Mouse (Mus musculus): ENCODE measurements around the gene Rep15. TPM values are rescaled to one million over a fixed set of nuclear protein-coding genes. Genes with fewer than 3 reads are reported as not detected.

Gene Rep15
- total RNA-seq (2015) (0.09 and 0.11 TPM in 2 replicates), total RNA-seq (2017) (not detected in 2 replicates)

- no peak for ATAC-seq (ENCODE audit: poor library complexity, severe bottlenecking)
Observed at GRCm38 (mm10) chr6:147032303-147032925, at the start of gene Rep15. TSS of gene Rep15 (plus strand) at chr6:147032584.

DNA sequence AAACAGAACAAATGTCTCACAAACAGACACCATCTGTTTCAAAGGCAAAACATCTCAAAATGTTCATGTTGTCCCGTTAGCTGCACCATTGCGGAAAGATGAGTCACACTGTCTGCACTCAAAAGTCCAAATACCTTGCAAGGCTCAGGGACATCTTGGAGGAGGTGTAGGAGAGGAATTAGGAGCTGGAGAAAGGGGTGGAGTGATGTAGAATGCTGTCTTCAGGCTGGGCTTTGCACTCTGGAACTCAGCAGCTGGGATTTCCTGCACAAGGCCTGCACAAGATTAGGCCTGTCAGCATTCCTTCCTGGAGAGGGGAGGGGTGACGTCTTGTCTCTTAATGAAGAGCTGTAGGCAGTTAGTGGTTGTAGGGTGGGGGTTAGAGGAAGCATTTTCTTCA, 47.8 kb upstream of the Rep15 start:
- no peak for ATAC-seq (ENCODE audit: poor library complexity, severe bottlenecking)

DNA sequence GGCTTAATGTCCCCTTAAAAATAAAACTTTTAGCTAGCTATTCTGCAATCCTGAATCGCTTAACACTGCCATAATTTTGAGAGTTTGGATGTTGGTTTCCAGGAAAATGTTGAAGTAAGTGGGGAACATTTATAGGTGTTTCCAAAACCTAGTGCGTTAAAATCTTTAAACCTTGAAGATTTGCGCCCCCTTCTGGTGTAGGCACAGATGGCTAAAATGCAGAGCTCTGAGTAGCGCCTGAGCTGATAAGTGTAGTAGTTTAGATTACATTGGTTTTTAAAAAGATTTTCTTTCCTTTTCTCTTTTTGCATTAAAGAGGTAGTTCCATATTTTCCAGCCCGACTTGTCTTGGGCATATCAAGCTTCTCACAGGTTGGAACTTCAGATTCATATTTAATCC, 38.1 kb upstream of the Rep15 start:
- ATAC-seq (ENCODE audit: poor library complexity, severe bottlenecking), result peak; percentile 64

DNA sequence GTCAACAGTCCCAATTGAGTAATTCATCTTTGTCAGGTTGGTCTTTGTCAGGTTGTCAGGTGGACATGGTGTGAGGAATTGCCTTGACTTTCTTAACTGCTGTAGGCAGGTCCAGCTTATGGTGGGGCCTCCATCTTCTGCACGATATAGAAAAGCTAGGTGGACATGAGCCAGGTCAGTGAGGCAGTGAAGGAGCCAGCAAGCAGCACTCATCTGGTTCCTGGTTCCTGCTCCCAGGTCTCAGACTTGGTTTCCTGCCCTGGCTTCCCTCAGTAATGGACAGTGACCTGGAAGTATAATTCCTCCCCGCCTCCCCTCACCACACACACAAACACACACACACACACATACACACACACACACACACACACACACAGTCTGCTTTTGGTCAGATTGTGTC, 37.0 kb upstream of the Rep15 start:
- no peak for ATAC-seq (ENCODE audit: poor library complexity, severe bottlenecking)

DNA sequence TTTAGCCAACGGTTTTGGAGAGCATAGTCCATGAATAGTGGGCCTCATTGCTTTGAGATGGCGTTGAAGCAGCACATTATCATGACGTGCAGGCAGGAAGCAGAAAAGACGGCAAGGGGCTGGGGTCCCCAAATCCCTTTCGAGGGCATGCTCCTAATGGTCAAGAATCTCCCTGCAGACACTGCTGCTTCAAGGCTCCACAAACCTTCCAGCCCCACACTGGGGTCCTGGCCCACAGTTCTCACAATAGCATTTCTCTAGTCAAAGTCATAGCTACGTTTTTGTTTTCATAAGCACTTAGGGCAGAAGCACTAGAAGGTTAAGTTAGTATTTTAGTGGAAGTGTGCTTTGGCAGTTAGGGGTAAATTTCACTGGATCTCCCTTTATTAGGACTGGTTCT, 36.5 kb upstream of the Rep15 start:
- ATAC-seq (ENCODE audit: poor library complexity, severe bottlenecking), result no peak

- no peak for ATAC-seq (ENCODE audit: poor library complexity, severe bottlenecking)
Observed at GRCm38 (mm10) chr6:146997006-146997405, 35.4 kb upstream of the Rep15 start.

- no peak for ATAC-seq (ENCODE audit: poor library complexity, severe bottlenecking)
Observed at GRCm38 (mm10) chr6:146998710-146999109, 33.7 kb upstream of the Rep15 start.

DNA sequence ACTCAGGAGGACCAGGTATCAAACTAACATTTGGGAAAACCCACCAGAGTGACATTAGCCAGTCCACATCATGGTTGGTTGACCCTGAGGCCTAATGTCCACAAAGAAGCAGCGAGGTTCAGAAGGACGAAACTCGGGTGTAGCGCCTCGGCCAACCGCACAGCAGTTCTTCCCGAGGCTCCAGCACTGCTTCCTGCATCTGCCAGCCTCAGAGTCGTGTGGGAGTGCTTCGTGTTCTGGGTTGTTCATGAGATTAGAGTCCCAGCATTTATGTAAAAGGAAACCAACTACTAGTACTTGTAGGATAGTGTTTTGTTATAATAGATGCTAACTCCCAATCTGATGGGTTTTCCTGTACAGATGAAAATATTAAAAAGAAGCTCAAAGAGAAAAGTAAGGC, 33.1 kb upstream of the Rep15 start:
- ATAC-seq (ENCODE audit: poor library complexity, severe bottlenecking), result no peak

GRCm38 (mm10) chr6:146999755-147000154, 32.6 kb upstream of the Rep15 start:
- ATAC-seq (ENCODE audit: poor library complexity, severe bottlenecking), result no peak

- ATAC-seq (ENCODE audit: poor library complexity, severe bottlenecking), result peak; percentile 70
Observed at GRCm38 (mm10) chr6:147008148-147008547, 24.2 kb upstream of the Rep15 start.

DNA sequence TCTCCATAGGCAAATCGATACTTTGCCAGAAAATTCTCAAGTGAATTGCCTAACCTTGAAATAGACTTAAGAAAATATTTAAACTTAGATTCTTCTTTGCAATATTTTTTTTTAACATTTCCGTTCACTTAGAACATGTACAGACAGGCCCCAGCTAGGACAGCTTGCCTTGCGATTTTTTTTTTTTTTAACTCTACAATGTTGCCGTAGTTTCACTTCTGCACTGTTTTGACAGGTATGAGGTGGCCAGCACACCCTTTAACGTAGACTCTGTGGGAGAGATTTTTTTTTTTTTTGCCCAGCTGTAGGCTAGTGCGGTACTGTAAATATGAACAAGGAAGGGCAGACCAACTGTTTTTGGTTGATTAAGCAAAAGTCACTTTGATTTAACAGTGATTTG, 22.0 kb upstream of the Rep15 start:
- no peak for ATAC-seq (ENCODE audit: poor library complexity, severe bottlenecking)

DNA sequence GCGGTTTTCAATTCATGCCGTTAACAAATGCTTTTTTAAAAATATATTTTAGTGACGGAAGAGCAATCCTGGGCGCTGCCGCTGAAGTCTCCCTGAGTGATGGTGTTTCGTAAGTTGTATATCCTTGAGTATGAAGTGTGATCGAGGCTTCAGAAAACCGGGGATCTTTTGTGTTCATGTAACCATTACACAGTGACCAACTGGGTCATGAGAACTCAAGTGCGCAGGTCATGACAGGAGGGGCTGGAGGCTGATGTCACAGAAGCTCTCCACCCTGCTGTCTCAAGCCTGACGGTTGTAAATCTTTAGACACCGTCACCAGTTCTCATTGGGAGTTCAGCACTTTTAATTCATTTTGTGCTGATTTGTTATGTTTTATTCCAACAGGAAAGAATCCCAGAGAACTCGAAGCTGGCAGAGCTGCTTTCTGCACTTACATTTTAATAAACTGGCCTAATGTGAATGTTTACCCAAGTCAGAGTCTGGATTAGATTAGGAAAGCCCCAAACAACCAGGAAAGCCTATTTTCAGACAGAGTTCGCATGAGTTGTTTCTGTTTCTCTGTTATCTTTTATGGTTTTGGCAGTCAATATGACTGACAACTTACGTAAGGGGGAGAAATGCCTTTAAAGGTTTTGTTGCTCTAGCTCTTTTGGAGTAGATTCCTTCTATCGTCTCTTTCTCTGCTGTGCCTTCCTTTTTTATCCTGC, 21.4 kb upstream of the Rep15 start:
- ATAC-seq (ENCODE audit: poor library complexity, severe bottlenecking), result no peak

GRCm38 (mm10) chr6:147011555-147011954, 20.8 kb upstream of the Rep15 start:
- peak; percentile 61 for ATAC-seq (ENCODE audit: poor library complexity, severe bottlenecking)

DNA sequence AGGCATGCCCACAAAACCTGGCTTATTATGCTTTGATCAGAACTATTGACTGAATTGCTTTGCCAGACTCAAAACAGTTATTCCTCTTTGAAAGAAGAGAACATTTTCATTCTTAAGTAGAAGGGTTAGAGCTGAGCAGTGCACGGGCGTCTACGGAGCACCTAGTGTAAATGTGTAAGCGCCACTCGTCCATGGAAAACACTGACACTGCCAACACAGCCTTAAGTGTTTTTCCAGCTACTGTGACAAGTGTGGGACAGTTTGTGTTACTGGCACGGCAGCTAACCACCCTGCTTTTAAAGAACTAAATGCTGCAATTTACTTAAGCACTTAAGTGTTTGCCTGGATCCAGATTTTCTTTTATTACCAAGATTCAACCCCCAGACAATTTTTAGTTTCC, 20.4 kb upstream of the Rep15 start:
- no peak for ATAC-seq (ENCODE audit: poor library complexity, severe bottlenecking)

GRCm38 (mm10) chr6:147013546-147013945, 18.8 kb upstream of the Rep15 start:
- ATAC-seq (ENCODE audit: poor library complexity, severe bottlenecking), result no peak

DNA sequence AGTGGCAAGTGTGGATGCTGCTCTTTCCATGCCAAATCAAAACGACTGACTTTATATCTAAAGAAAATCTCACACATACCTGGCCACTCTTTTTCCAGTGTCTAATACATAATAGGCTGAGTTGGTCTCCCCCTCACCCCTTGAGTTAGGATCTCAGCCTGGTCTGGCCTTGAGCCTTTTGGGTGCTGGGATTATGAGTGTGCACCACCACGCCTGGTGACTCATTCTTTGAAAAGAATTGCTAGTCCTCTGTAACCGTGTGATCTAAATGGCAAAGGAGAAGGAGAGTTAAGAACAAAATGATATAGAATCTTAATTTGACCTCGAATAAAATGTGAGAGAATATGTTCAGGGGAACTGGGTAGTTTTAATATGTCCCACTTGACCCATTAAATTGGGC, 14.5 kb upstream of the Rep15 start:
- no peak for ATAC-seq (ENCODE audit: poor library complexity, severe bottlenecking)

GRCm38 (mm10) chr6:147018364-147018763, 14.0 kb upstream of the Rep15 start:
- ATAC-seq (ENCODE audit: poor library complexity, severe bottlenecking), result no peak

DNA sequence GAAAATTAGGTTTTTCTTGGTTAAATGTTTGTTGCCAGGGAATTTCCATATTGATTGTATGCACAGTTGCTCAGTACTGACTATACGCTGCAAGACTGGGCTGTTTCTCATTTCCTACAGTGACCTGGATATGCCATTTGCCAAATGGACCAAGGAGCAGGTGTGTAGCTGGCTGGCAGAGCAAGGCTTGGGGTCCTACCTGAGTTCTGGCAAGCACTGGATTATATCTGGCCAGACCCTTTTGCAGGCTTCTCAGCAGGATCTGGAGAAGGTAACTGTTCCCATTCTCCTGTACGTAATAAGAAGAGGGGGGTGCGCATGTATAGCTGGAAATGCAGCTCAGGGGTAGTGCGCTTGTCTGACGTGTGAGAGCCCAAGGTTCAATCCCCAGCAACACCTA, 11.2 kb upstream of the Rep15 start:
- ATAC-seq (ENCODE audit: poor library complexity, severe bottlenecking), result no peak

- ATAC-seq (ENCODE audit: poor library complexity, severe bottlenecking), result no peak
Observed at GRCm38 (mm10) chr6:147022375-147023132, 9.8 kb upstream of the Rep15 start.

DNA sequence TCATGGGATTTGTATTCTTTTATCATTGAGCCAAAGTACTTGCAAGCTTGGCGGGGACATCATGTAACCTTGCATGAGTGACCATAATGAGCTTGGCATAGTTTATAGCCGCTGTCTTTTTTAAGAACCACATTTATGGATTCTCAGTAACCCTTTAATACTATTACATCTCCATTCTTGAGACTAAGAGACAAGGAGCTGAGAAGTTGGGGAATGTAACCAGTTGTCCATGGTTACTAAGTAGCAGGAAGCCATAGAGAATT, 9.3 kb upstream of the Rep15 start:
- ATAC-seq (ENCODE audit: poor library complexity, severe bottlenecking), result no peak

GRCm38 (mm10) chr6:147023568-147023967, 8.8 kb upstream of the Rep15 start:
- ATAC-seq (ENCODE audit: poor library complexity, severe bottlenecking), result peak; percentile 50

DNA sequence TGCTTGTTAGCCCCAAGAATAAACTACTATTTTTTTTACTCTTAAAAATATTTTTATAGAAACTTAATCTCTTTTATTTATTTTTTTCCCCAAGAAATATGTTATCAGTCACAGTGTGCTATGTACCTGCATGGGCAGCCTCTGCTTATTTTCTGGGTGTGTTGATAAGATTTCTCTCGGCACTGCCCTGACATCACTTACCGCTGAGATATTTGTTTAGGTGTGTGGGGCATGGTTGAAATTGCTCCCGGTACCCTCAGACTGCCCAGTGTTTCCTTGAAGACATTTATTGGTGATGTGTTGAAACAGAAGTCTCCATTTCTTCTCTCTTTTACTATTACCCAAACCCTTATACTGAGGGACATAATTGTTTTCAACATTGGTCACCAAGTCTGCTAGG, 7.6 kb upstream of the Rep15 start:
- ATAC-seq (ENCODE audit: poor library complexity, severe bottlenecking), result no peak

Measured in megakaryocyte, adult 5-6 weeks (primary cell).